Mouse (Mus musculus): ENCODE measurements at regions not wholly inside any gene's neighbourhood (a gene's known extent, or its start where the extent isn't known, plus 50 kb on each side); places are given as distances from the start of the nearest gene placed in this dataset.

DNA sequence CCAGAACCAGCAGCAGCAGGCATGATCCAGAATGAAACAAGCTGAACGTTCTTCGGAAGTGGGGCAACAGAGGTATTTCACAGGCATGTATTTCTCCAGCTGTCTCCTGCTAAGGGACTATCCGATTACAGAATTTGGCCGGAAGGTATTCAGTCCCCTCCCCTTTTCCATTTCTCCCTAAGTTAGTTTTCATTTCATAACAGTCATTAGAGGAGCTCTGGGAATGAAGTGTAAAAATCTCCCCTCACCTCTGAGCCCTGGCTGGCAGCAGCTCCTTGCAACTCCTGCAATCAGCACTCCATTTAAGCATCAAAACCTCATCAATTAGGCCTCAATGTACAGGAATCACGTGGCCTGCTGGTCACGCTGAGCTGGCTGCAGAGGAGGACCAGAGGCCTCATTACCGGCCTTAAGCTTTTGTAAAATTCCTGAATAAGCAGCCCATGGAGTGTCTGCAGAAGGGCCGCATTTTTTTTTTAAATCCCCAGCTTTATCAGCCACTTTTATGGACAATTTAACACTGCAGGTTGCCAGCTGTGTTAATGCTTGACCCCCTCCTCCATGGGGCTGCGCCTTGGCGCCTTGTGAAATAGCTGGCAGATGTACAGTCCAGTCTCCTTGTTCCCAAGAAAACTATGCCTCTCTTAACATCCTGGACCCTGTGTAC, 456.1 kb upstream of the Kirrel3 start:
- 17% methylated on average over 10 of the region's 10 CpGs for WGBS
- Histone ChIP-seq H3K27ac (peak overlapping the region; percentile 28; the same call in 1 of the 2 replicates), H3K4me2 (no peak overlapping the region)

DNA sequence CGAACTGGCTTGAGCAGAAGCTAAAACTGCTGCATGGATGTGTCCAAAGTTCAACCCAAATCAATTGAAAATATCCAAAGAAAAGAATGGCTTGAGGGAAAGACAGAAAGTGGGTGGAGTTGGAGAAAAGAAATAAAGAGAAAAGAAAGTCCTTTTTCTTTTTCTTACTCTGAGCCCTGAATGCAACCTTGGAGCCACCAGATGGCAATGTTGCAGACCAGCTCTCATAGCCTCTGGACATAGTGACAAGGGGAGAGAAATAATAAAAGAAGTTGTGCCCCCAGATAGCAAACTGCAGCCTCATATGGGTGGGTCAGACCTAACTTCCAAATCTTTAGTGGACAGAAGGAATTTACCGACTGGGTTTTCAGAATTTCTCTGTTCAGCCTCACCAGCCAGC, 431.3 kb upstream of the Kirrel3 start:
- Histone ChIP-seq H3K27ac (no peak overlapping the region), H3K27me3 (no peaks in the 10 kb centered on the region), H3K4me2 (no peak overlapping the region), H3K4me3 (no peak overlapping the region), H3K36me3 (no peaks in the 10 kb centered on the region), H3K9me3 (no peaks in the 10 kb centered on the region), H3K9ac (no peak overlapping the region), H3K4me1 (no peaks in the 10 kb centered on the region)
- 49% methylated on average over 2 of the region's 2 CpGs for WGBS
- no peak for ATAC-seq (ENCODE audit: insufficient number of reproducible peaks, low FRiP score, low TSS enrichment, low read depth)

More for the DNA sequence above, 456.1 kb upstream of the Kirrel3 start:
- H3K27me3 ChIP-seq: no peaks in the 10 kb centered on the region
- peaks cover 11% of the 10 kb centered on the region; the same call in 1 of the 2 replicates for H3K4me1 ChIP-seq
- no peaks in the 10 kb centered on the region for H3K9me3 ChIP-seq
- no peak overlapping the region for H3K9ac ChIP-seq
- peak; percentile 88 for ATAC-seq (ENCODE audit: insufficient number of reproducible peaks, low FRiP score, low TSS enrichment, low read depth)
- H3K4me3 ChIP-seq: no peak overlapping the region
- no peaks in the 10 kb centered on the region for H3K36me3 ChIP-seq

Measured in limb, embryonic 15.5 days (tissue).